Mouse (Mus musculus) liver, postnatal 0 days (tissue): ENCODE data around the gene Zfp609.
A peak's percentile ranks its signal among the peaks of the same experiment; 100 is the strongest.

Experiments used
- CTCF ChIP-seq: sonication (generic); IDR thresholded peaks from 2 replicates; pipeline ENCODE4 v1.5.1; 2016; ENCODE audit warnings: antibody characterized with exemption, low read depth
- EP300 ChIP-seq: IDR thresholded peaks from 2 replicates; pipeline ENCODE4 v1.6.1; 2016; ENCODE audit warnings: antibody characterized with exemption, low read depth, mild to moderate bottlenecking

DNA sequence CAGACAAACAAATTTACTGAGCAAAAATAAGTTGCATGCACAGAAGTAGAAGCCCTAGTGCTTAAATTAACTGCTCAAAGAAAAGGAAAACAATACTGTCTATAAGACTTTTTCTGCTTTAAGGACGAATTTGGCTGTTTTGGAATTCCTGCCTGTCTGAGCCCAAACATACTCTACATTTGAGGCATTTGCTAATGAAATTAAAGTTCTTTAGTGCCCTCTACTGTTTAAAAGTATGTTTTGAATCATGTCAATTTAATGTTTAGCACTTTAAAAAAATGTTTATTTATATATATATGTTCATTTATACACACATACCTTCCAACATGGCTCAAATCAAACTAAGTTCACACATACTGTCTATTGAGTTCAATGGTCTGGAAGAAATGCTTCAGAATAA is 22.8 kb upstream of the Zfp609 start:
- TF ChIP-seq CTCF: peak; percentile 30
- TF ChIP-seq EP300: no peak
